Mouse (Mus musculus) kidney, adult 2 months (tissue): ENCODE measurements around the gene Gprin1.

Experiments
- CTCF ChIP-seq: fragments of 200-500 bp; conservative IDR thresholded peaks from 2 replicates; pipeline ENCODE4 v1.5.1; 2011; ENCODE audit warnings: low read depth, mild to moderate bottlenecking, control low read depth, low read length, moderate library complexity, mixed read lengths; ENCODE audit not compliant: insufficient read depth, insufficient read length
- POLR2A ChIP-seq: fragments of 200-500 bp; IDR thresholded peaks from one replicate; pipeline ENCODE4 v1.6.1; 2011; ENCODE audit warnings: low read depth, low read length, control low read depth

GRCm38 (mm10) chr13:54714996-54715395 lies 34.7 kb downstream of the Gprin1 start:
- TF ChIP-seq POLR2A (no peak), CTCF (no peak)
